Comparison of ENCODE assay signal across 8 mouse cellular contexts in the genomic region with DNA sequence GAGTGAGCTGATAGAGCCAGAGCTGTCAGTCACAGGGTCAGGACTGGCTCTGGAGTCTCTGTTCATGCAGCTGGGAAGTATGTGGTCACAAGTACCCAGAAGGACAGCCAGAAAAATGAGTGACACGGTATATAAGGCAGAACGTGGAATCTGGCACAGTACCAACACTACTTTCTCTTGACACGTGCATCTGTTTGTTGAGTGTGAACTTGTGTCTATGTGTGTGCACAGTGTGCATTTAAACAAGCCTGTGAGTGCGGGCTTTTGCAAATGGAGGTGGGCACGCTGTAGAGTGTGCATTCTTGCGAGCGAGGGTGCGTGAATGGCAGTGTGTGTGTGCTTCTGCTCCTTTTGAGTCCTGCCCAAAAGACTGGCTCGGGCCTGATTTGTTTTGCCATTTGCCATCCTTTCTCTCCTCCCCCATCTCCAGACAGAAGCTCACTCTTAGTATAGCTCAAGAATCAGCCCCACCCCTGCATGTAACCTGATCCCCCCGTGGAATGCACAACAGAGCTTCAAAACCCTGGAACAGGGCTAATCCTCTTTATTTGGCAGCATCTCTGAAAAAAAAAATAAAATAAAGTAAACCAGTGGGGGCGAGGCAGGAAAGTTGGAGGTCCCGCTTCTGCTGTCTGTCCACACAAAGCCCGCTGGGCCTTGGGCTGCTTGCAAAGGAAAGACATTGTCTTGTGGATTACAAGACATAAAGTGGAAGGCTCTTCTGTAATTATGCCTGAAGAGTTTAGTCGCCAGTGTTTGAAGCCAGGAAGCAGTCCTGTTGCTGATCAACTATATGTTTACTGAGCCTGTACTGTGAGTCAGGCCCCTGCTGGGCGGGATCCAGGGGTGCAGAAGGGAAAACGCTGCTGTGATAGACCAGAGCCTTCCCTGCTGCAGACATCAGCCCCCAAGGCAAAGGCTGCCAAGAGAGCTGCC. TPM values are rescaled to one million over a fixed set of nuclear protein-coding genes. Genes with fewer than 3 reads are reported as not detected.
DNase-seq lines count a peak whose midpoint lies in the region; ATAC-seq and TF ChIP-seq lines count a peak whose summit lies in the region.

No protein-coding gene starts in this region.

- peaks cover 8% of the 10 kb centered on the region; the same call in 1 of the 2 replicates for H3K4me1 ChIP-seq in liver, postnatal 0 days (ENCODE audit: insufficient read depth)
- H3K4me1 ChIP-seq in hindbrain, embryonic 13.5 days (replicated peaks) = peaks cover 24% of the 10 kb centered on the region
- H3K4me1 ChIP-seq in midbrain, embryonic 13.5 days (replicated peaks) = peaks cover 32% of the 10 kb centered on the region

- no peaks in the 10 kb centered on the region for H3K9me3 ChIP-seq in liver, postnatal 0 days (ENCODE audit: low read length)
- H3K9me3 ChIP-seq in hindbrain, embryonic 13.5 days = no peaks in the 10 kb centered on the region
- H3K9me3 ChIP-seq in midbrain, embryonic 13.5 days = no peaks in the 10 kb centered on the region

- no peak overlapping the region for H3K27ac ChIP-seq in liver, postnatal 0 days (ENCODE audit: low read depth)
- H3K27ac ChIP-seq in hindbrain, embryonic 13.5 days = peak overlapping the region; percentile 24; the same call in 1 of the 2 replicates
- H3K27ac ChIP-seq in midbrain, embryonic 13.5 days = peak overlapping the region; percentile 55; the same call in 1 of the 2 replicates

- TF ChIP-seq EP300 in liver, postnatal 0 days (IDR thresholded peaks at IDR 0.05; ENCODE audit: low read depth) = no peak

- WGBS in liver, postnatal 0 days (ENCODE audit: insufficient replicate concordance) = 38% methylated on average over 16 of the region's 16 CpGs
- WGBS in hindbrain, embryonic 13.5 days = 7% methylated on average over 16 of the region's 16 CpGs
- WGBS in midbrain, embryonic 13.5 days = 5% methylated on average over 16 of the region's 16 CpGs

- no peak for ATAC-seq in liver, postnatal 0 days
- peak; percentile 74 for ATAC-seq in hindbrain, embryonic 13.5 days (ENCODE audit: low FRiP score)
- peak; percentile 86 for ATAC-seq in midbrain, embryonic 13.5 days
- no peak for ATAC-seq in inflammation-experienced regulatory T-cells, adult 6 months

- H3K4me3 ChIP-seq in liver, postnatal 0 days (ENCODE audit: low read depth, low read length) = no peak overlapping the region
- H3K4me3 ChIP-seq in hindbrain, embryonic 13.5 days = no peak overlapping the region
- H3K4me3 ChIP-seq in midbrain, embryonic 13.5 days (replicated peaks) = no peak overlapping the region

- no peak overlapping the region for H3K4me2 ChIP-seq in liver, postnatal 0 days (ENCODE audit: low read depth, low read length)
- peak overlapping the region; percentile 29; the same call in 1 of the 2 replicates for H3K4me2 ChIP-seq in hindbrain, embryonic 13.5 days
- H3K4me2 ChIP-seq in midbrain, embryonic 13.5 days (replicated peaks) = peak overlapping the region; percentile 32

- DNase-seq in liver = peak; percentile 24
- no peak for DNase-seq in liver, postnatal 0 days
- peak; percentile 87 for DNase-seq in embryo, embryonic 11 days
- DNase-seq in cerebellum, adult 11-12 months = no peak
- DNase-seq in layer of hippocampus, adult 8-10 months (ENCODE audit: low spot score in 2 of 2) = no peak

- TF ChIP-seq CTCF in liver, postnatal 0 days (IDR thresholded peaks at IDR 0.05; ENCODE audit: low read depth) = no peak

- H3K27me3 ChIP-seq in liver, postnatal 0 days (ENCODE audit: insufficient read depth, low read length) = no peaks in the 10 kb centered on the region
- H3K27me3 ChIP-seq in hindbrain, embryonic 13.5 days = no peaks in the 10 kb centered on the region
- H3K27me3 ChIP-seq in midbrain, embryonic 13.5 days = peaks cover 3% of the 10 kb centered on the region; the same call in 1 of the 2 replicates

- no peaks in the 10 kb centered on the region for H3K36me3 ChIP-seq in liver, postnatal 0 days (replicated peaks; ENCODE audit: insufficient read depth, low read length)
- no peaks in the 10 kb centered on the region for H3K36me3 ChIP-seq in hindbrain, embryonic 13.5 days
- no peaks in the 10 kb centered on the region for H3K36me3 ChIP-seq in midbrain, embryonic 13.5 days

- H3K9ac ChIP-seq in liver, postnatal 0 days (replicated peaks) = no peak overlapping the region
- no peak overlapping the region; the same call in 1 of the 2 replicates for H3K9ac ChIP-seq in hindbrain, embryonic 13.5 days
- H3K9ac ChIP-seq in midbrain, embryonic 13.5 days (replicated peaks) = 0 out of 2 replicates have a peak overlapping the region, but pooled peaks have one; percentile 12

RNA-seq across cellular contexts. Expression of gene Tns3, which starts 28.5 kb away (rescaled TPM):
- polyA plus RNA-seq in liver, postnatal 0 days (2015; fragmentation: Nextera tagmentation; extraction: Ambion mirVana) = 2.8 and 3.6 TPM in 2 replicates
- polyA plus RNA-seq in hindbrain, embryonic 13.5 days (2015; fragmentation: Nextera tagmentation; extraction: Ambion mirVana) = 4.9 and 5.3 TPM in 2 replicates
- polyA plus RNA-seq in midbrain, embryonic 13.5 days (2015; fragmentation: Nextera tagmentation; extraction: Ambion mirVana) = 4.4 TPM in 2 replicates
- under 1 TPM in 1 of 3 experiments, not detected in 2; 0.26 TPM for polyA plus RNA-seq in inflammation-experienced regulatory T-cells, adult 6 months (2017; shearing (Covaris generic))
- total RNA-seq in layer of hippocampus, adult 8-10 months (2022) = 10 to 100 TPM; 50.9 to 62.2 (median 57.3) TPM

Comparison
In these comparisons a context has a peak if more than half of its experiments do, and no peak if none do; other contexts are left out.
1. DNase-seq: peak in liver (single experiment) and embryo, embryonic 11 days (single experiment); none in liver, postnatal 0 days (single experiment), cerebellum, adult 11-12 months (single experiment) and layer of hippocampus, adult 8-10 months (0 of 2).
2. ATAC-seq: peak in hindbrain, embryonic 13.5 days (single experiment) and midbrain, embryonic 13.5 days (single experiment); none in liver, postnatal 0 days (single experiment) and inflammation-experienced regulatory T-cells, adult 6 months (single experiment).